Mouse (Mus musculus) C2C12 (cell line): Measurements from ENCODE around the gene Gm12666.
"Not testable (repeated sequence)": the region's sequence is repeated elsewhere in the genome, so short reads cannot be mapped to it uniquely, and the experiment has no call there.

Experiments used
- MYOD1 ChIP-seq: IDR thresholded peaks from one replicate; pipeline ENCODE4 v1.6.1; 2011; ENCODE audit warnings: low read depth; ENCODE audit not compliant: control insufficient read depth, insufficient read length
- USF1 ChIP-seq: IDR thresholded peaks from one replicate; pipeline ENCODE4 v1.6.1; 2011; ENCODE audit warnings: low read depth, mild to moderate bottlenecking, control low read depth, moderate library complexity

DNA sequence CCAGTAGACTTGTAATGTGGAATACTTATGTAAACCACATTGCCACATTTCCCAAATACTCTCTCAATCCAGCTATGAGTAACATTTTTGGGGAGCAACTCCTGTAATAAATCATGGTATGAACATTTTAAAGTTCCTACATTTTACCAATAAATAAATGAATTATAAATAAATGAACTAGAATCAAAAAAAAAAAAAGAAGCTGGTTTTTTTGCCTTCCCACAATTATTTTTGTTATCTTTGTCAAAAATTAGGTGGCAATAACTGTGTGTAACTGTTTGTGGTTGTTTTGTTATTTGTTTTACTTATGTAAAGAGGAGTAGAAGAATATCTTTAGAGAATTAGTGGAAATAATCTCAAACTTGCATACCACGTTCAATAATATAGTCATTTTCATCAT lies at the start of gene Gm12666:
- TF ChIP-seq USF1, MYOD1: not testable (repeated sequence)
